Mouse (Mus musculus): ENCODE data around the gene Lexm. TPM values are rescaled to one million over a fixed set of nuclear protein-coding genes. Genes with fewer than 3 reads are reported as not detected.
A peak's percentile ranks its signal among the peaks of the same experiment; 100 is the strongest.

The Lexm gene
- total RNA-seq, 1 experiment from 2014 or later: not detected

GRCm38 (mm10) chr4:106628650-106629360 lies 11.8 kb upstream of the Lexm start:
- no peak for ATAC-seq (replicated peaks; ENCODE audit: low read depth, poor library complexity, severe bottlenecking)

DNA sequence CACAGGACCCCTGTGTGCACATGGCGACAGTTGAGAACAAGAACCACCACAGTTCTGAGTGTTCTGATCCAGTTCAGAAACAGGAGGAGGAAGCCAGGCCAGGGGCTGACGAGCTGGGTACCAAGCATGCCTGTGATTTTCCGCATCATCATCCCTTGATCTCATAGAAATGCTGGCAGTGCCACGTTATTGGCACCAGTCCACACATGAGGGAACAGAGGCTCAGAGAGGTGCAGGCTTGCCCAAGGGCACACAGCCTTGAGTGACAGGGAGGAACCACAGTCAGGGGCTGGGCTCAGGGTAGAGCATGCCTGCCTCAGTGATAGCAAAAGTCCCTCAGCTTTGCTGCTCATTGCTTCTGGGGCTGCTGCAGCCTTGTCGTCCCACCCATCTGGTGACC lies 10.8 kb upstream of the Lexm start:
- no peak for ATAC-seq (replicated peaks; ENCODE audit: low read depth, poor library complexity, severe bottlenecking)

- no peak for ATAC-seq (replicated peaks; ENCODE audit: low read depth, poor library complexity, severe bottlenecking)
Observed at GRCm38 (mm10) chr4:106624271-106624670, 7.2 kb upstream of the Lexm start.

- ATAC-seq (replicated peaks; ENCODE audit: low read depth, poor library complexity, severe bottlenecking): no peak
Observed at GRCm38 (mm10) chr4:106622712-106623111, 5.7 kb upstream of the Lexm start.

DNA sequence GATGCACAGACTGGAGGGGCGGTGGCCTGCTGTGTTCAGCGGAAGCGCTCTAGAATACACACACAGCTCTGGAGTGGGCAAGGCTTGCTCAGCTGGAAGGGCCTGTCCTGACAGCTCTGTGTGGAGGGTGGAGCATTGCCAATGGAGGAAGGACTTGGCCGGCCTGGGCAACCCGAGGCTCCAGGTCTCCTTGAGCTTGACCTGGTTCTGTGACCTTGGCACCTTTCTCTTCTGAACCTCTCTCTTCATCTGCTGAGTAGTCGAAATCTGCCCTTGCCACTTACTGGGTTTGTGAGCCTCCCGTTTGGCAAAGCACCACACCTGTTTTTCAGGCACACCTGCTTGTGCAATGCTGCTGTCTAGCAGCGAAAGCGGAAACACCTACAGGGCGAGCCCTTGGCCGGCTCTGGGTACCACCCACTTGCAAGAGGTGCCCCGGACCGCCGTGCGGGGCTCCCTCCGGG lies 5.0 kb upstream of the Lexm start, which contains the start of gene Ttc22:
TSS of gene Ttc22 (plus strand) at position 403 of the 464 bp plus-strand sequence.
- ATAC-seq (replicated peaks; ENCODE audit: low read depth, poor library complexity, severe bottlenecking): no peak

DNA sequence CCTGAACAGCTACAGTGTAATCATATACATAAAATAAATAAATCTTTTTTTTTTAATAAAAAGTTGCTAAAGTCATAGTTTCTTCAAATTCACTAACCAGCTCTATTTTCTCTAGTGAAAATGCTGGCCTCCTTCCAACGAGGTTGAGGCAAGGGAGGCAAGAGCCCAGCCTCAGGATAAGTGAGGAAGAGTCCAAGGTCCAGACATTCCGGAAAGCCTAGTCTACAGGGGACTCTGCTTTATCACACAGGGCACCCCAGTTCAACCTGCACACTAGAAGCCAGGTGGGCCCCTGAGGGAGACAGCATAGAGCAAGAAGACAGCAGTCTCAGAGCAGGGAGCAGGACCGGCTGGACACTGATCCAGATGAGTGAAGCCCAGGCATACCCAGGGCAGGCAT lies 4.4 kb upstream of the Lexm start:
- ATAC-seq (replicated peaks; ENCODE audit: low read depth, poor library complexity, severe bottlenecking): no peak

- ATAC-seq (replicated peaks; ENCODE audit: low read depth, poor library complexity, severe bottlenecking): no peak
Observed at GRCm38 (mm10) chr4:106618898-106619297, 1.9 kb upstream of the Lexm start.

DNA sequence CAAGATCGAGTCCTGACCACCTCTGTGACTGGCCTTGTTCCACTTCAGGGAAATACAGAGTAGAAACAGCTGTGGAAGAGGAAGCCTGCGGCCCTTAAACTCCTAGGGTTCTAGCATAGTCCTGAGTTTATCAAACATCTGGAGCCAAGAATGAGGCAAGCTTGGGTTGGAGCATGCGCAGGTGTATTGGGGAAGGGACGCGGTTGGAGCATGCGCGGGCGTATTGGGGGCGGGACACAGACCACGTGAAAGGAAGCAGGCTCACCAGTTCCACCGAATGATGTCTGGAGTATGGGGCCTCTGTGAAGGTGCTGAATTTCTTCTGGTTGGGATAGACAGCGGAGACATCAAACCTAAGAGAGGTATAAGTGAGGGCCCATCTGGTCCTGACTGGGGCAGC lies 1.4 kb downstream of the Lexm start:
- ATAC-seq (replicated peaks; ENCODE audit: low read depth, poor library complexity, severe bottlenecking): no peak

- no peak for ATAC-seq (replicated peaks; ENCODE audit: low read depth, poor library complexity, severe bottlenecking)
Observed at GRCm38 (mm10) chr4:106614881-106615280, 2.2 kb downstream of the Lexm start.

- ATAC-seq (replicated peaks; ENCODE audit: low read depth, poor library complexity, severe bottlenecking): peak; percentile 80
Observed at GRCm38 (mm10) chr4:106614180-106614797, 2.8 kb downstream of the Lexm start.

- ATAC-seq (replicated peaks; ENCODE audit: low read depth, poor library complexity, severe bottlenecking): no peak; the same call in 1 of the 2 replicates
Observed at GRCm38 (mm10) chr4:106613560-106613959, 3.5 kb downstream of the Lexm start.

- no peak for ATAC-seq (replicated peaks; ENCODE audit: low read depth, poor library complexity, severe bottlenecking)
Observed at GRCm38 (mm10) chr4:106613105-106613504, 3.9 kb downstream of the Lexm start.

GRCm38 (mm10) chr4:106607905-106608304 lies 9.1 kb downstream of the Lexm start:
- ATAC-seq (replicated peaks; ENCODE audit: low read depth, poor library complexity, severe bottlenecking): no peak

DNA sequence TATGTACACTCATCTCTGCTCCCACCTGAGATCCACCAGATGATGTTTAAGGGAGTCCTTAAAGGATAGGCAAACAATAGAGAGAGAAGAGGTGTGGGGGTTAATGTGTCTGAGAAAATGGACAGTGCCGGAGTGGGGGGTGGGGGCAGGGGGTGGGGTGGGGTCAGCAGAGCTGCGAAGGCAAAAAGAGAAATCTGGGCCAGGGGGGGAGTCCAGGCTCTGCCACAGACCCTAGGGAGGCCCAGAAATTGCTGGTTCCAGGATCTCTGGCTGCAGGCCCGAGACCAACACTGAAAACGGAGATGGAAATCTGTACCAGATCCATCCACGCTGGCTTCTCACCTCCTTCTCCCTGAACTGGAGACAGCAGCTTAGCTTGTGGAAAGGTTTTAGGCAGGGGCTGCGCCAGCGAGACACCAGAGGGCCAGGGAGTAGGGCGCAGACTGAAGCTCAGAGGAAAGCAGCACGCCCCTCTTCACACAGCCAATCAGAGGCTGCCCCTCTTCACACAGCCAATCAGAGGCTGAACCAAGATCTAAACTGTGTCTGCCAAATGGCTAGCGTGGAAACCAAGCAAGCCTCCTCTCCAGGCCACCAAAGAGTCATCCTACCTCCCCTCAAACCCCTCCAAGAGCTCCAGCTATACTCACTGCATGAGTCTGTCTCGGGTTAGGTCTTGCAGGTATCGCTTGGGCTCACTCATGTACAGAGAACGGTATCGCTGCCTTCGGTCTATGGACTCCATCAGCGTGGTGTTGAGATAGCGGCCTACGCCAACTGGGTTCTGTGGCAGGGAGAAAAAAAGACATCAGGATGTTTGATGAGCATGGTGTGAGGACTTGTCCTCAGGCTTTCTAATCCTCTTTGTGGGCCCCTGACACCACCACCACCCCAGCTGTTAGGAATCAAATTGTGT lies 10.1 kb downstream of the Lexm start:
- ATAC-seq (replicated peaks; ENCODE audit: low read depth, poor library complexity, severe bottlenecking): 0 out of 2 replicates have a peak, but pooled peaks have one; percentile 50

DNA sequence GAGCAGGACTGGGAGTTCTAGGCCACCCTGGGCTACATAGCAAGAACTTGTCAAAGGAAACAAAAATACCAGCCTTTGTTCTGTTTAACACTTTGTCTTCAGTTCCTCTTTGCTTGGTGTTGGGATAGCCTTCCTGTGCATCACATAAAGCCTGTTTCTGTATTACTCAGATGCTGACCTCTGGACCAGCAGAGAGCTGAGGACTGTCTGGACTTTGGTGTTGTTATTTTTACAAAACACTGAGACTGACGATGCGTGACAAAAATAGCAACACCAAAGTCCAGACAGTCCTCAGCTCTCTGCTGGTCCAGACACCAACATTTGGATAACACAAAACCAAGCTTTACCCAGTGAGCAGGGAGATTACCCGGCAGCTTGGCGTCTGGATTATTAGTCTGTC lies 16.3 kb downstream of the Lexm start:
- no peak for ATAC-seq (replicated peaks; ENCODE audit: low read depth, poor library complexity, severe bottlenecking)

DNA sequence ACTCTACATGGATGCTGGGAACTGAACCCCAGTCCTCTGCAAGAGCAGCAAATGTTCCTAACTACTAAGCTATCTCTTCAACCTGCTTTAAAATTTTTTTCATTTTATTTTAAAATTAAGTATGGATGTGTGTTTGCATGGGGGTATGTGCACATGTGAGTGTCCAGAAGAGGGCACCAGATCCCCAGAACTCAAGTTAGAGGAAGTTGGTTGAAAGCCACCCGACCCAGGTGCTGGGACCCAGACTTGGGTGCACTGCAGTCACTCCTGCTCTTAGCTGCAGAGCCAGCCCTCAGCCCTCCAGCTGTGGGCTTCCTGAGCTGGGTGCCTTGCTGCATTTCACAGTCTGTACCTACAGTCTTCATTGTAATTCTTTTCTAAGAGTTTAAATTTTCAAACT lies 17.6 kb downstream of the Lexm start:
- ATAC-seq (replicated peaks; ENCODE audit: low read depth, poor library complexity, severe bottlenecking): no peak

DNA sequence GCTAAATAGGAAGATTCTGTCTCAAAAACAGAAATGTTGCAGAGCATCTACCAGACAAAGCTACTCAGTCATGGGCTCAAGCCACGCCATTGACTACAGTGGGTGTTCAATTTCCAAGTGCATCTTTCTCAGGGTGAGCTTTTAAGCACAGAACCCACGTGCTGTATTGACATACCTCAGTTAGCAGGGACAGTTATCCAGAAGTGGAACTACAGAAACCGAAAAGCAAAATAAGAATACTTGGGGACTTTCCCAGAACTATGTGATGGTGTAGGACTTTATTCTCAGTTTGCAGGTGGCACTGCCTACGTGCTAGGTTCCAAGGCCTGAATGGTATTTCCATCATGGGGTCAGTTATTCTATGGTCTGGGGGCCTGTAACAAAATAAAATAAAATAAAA lies 19.3 kb downstream of the Lexm start:
- ATAC-seq (replicated peaks; ENCODE audit: low read depth, poor library complexity, severe bottlenecking): no peak

DNA sequence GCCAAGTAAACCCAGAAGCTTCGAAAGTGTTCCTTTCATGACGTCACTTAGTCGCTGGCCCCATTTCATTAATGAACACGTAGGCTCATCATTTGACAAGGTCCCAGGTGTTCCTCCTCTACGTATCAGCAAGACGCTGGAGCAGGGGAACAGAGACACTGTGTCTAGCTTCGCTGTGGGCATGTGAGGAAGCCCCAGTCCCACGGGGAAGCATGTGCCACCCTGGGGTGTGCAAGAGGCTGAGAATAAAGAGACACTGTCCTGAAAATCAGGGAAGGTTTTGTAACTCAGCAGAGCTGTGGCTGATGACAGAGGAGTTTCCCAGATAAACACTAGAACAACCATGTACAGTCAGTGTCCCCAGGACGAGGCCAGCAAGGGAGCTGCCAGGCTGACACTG lies 20.0 kb downstream of the Lexm start:
- no peak for ATAC-seq (replicated peaks; ENCODE audit: low read depth, poor library complexity, severe bottlenecking)

DNA sequence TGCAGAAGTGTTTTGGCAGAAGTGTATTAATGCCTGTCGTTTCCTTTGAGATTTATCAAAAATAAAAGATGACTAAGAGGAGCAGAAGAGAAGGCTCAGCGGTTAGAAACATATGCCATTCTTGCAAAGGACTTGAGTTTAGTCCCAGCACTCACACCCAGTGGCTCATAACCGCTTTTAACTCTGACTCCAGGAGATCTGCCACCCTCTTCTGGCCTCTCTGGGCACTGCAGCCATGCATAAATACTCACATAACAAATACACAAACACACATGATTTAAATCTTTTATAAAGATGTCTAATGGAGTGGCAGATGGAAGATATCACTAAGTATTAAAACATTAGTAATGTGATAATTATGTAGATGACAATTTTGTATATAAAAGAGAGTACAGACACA lies 20.8 kb downstream of the Lexm start:
- 0 out of 2 replicates have a peak, but pooled peaks have one; percentile 22 for ATAC-seq (replicated peaks; ENCODE audit: low read depth, poor library complexity, severe bottlenecking)

- ATAC-seq (replicated peaks; ENCODE audit: low read depth, poor library complexity, severe bottlenecking): no peak
Observed at GRCm38 (mm10) chr4:106593636-106594035, 23.4 kb downstream of the Lexm start.

DNA sequence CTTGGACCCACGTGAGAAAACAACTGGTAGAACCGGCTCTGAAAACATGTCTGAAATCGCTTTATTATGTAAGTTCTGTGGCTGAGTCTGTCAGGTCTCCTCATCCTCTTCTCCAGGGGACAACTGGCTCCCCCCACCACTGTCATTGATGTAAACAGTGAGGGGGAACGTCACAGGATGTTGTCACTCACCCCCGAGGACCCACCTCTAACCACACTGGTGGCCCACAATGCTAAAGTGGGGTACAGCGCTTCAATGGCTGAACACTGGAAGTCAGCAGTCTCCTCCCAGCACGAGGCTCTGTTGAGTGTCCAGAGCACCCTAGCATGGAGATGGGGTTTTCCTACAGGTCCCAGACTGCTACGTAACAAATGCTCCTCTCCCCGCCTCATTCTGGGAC lies 26.2 kb downstream of the Lexm start:
- no peak for ATAC-seq (replicated peaks; ENCODE audit: low read depth, poor library complexity, severe bottlenecking)
